Mouse (Mus musculus) kidney, postnatal 25 days (tissue): ENCODE measurements around the gene Myo10.
A peak's percentile ranks its signal among the peaks of the same experiment; 100 is the strongest.

Experiments
- DNase-seq, 2 experiments: peaks; one replicate each; pipeline ENCODE4 v3.0.0; 2021; ENCODE audit warnings: mixed read lengths in 2 of 2

Gene Myo10

DNA sequence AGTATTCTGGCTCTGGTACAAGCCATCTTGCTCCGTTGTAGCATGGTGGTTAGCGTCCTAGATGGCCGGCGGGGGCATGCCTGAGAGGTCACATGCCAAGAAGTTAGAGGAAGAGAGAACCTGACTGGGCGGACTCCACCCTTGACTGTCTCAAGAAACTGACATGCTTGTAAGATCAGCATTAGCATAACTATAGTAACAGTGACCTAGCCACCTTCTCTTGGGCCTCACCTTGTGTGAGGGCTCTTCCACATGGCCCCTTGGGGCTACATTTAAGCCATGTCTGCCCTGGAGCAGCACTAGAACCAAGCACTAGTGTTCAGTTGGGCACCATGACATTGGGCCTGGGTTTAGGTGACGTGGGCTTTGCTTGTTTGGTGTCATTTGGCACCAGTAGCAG lies 102.2 kb downstream of the Myo10 start:
- DNase-seq, result no peak

DNA sequence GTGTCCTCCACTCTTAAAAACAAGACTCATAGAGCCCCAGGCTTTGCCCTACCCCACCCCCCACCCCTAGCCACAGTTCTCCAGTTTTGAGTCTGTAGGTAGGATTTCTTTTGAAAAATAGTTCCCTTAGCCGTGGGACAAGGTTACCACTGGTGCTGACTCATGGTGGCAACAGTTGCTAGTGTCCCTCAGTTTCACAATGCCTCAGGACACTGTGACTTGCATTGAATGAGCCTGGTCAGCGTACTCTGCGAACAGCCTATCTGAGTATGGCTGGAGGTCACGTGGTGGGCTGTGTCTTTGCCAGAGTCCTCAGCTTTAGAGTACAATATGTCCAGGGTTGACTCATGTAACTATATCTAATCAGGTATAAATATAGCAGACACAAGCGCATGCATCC lies 104.5 kb downstream of the Myo10 start:
- DNase-seq, result no peak

DNA sequence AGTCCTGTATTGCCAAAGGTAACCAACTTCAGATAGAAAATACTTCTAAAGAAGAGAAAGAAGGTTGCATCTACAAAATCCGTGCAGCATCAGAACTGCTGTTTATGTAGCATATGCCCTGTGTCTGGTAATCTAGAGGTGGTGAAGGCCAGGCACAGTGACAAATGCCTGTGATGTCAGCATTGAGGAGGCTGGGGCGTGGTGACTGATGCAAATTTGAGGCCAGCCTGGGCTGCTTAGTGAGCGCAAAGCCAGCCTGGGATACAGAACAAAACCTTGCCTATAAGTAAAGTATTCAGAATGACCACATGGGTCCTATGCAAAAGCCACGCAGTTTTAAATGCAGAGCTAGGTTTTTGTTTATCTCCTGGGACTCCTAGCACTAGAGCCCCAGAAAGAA lies 106.2 kb downstream of the Myo10 start:
- no peak for DNase-seq

DNA sequence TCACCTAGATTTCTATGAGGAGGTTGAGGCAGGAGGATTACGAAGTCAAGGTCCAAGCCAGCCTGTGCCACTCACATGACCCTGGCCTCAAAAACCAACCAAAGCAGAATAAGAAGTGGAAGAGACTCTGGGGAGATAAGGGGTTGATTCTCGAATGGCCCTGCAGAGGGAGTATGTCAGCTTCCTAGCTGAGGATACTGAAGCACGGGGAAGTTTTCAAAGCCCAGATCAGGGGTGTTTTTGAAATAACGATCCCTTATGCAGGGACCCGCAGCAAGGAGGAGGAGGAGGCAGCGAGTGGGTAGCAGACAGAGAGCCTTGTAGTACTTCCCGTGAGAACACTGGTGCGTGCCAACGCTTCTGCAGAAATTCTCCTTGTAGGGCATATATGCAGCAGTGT lies 108.7 kb downstream of the Myo10 start:
- no peak for DNase-seq

DNA sequence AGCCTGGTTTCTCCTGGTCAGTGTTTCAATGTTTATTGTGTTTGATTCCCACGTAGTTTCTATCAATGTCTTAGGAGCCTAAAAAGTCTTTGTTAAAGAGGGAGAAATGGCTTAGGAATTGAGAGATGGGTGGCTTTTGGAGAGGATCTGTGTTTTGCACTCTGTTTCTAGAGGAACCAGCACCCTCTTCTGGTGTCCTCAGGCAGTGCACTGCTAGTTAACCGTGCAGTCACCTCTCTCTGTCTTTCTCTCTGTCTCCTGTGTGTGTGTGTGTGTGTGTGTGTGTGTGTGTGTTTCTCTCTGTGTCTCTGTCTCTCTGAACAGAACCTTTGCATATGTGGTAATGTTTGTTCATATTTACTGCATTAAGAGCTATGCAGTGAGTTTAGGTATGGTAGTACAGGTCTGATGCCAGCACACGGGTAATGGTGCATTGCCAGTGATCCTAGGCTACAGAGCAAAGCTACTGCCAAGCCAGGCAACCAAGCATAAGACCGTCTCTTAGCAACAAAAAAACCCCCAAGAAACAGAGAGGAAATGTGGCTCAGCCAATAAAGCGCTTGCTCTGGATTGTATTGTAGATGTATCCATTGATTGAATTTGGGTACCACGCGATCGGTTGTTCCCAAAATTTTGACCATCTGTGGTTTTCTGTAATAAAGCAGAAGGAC lies 110.6 kb downstream of the Myo10 start:
- DNase-seq, result peak in 1 of 2 experiments; percentile 57

DNA sequence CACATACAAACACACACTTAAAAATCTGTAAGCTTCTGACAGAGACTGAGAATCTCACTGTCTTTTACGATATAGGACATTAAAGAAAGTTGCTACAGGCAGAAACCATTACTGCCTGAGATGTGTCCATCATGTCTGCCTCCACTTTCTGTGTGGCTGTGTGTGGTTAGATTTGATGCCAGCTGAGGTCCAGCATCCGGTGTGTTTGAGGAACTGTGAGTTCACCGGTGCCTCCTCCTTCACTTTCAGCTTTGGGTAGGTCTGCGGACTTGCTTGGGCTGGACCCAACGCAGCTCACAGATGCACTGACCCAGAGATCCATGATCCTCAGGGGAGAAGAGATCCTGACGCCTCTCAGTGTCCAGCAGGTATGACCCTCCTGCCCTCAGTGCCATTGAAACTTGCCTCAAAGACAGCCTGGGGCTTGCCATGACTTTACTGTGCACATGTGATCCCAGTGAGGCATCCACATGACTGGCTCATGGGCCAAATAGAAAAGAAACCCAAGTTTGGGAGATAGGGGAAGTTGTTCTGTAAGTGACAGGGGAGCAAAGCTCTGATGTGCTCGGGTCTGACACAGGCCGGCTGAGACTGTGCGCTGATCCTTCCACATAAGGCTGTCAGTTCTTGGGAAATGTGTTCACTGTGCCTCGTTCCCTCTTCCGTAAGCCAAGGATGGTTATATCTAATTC lies 111.6 kb downstream of the Myo10 start:
- DNase-seq, result no peak

DNA sequence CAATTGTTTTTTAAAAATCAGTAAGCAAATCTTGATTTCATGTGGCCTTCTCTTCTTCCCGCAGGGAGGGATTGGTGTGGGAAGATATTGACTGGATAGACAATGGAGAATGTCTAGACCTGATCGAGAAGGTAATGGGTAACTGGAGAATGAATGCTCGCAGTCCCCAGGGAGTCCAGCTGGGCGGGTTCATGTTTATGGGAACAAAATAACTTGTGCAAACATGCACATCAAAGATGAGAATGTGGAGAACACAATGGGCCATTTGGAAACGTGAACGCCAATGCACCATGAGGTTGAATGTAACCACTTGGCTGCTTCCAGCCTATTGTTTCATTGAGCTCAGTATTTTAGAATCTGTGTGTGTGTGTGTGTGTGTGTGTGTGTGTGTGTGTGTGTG lies 114.2 kb downstream of the Myo10 start:
- DNase-seq, result no peak

DNA sequence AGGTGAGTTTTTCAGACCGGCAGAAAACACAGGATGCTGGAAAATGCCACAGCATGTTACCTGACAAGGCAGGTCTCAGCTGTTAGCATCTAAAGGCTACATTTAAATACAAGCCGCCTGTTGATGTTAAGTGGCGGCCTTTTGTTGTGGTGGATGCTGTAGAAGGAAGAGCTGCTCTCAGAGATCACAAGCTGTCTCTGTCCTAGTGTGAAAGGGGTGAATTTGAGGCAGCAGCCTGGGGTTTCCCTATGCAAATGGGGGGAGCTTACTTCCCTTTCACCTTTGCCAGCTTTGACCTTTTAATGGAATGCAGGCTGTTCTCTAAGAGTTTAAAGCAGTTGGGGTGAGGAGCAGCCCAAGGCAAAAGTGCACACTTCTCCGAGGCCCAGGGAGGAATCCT lies 117.9 kb downstream of the Myo10 start:
- no peak for DNase-seq

DNA sequence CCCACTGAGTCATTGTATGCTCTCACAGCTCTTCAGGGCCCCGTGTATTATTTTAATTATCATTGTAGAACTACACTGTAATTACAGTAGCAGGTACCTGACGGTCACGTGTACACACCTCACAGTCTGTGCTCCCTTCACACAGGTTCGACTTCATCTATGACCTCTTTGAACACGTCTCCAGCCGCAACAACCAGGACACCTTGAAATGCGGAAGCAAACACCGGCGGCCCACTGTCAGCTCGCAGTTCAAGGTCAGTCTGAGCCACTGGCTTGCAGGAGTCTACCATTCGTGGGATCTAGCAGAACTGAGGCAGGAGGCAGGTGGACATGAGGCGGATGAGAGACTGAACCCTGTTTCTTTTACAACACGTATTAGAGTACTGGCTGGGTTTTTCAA lies 119.9 kb downstream of the Myo10 start:
- no peak for DNase-seq

DNA sequence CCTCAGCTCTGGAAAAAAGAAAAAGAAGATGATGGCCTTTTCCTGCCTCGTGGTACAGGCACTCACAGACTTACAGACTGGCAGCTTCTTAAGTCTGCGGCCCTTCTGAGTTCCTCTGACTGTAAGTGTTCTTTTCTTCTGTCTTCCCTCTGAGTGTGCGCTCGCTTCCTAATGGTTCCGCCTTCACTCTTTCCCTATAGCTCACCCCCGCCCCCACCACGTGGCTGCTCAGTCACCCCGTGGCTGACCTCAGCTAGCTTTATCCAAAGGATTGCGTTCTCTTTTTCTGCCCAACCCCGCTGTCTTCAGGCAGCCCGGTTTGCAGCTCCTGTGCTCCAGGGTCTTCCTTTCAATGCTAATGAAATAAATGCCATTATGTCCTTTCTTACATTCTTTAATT lies 129.2 kb downstream of the Myo10 start:
- DNase-seq, result no peak

DNA sequence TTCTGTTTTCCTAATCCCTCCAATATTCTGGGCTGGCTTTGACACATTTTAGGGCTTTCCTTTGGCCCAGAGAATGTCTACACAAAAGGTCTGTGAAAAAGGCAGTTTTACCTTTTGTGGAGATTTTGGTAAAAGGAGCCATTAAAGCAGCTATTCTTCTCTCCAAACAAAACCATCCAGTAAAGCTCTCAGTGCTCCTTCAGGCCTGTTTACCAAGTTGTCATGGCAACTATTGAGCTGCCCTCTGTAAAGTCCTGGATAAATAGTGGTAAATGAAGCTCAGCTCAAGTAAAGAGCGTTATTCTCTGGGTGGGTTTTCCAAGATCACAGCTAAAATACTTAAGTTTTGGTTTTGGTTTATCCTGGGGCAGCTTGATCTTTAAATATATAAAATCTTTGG lies 130.3 kb downstream of the Myo10 start:
- DNase-seq, result no peak

DNA sequence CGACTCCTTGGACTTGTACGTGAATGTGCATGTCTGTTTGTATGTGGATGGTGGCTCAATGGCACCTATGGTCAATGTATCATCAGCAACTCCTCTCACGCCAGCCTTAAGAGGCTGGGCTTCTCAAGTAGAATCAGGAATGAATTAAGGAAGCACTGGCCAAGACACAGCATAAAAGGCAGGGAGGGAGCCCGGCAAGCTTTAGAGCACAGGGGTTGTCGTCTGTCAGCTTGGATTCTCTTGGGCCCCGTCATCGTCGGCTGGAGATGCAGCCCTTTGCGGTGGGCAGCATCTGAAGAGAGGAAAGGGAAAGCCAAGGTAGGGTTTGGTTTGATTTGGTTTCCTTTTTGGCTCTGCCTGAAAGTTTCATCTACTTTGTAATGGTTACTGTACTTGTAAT lies 130.7 kb downstream of the Myo10 start:
- no peak for DNase-seq

DNA sequence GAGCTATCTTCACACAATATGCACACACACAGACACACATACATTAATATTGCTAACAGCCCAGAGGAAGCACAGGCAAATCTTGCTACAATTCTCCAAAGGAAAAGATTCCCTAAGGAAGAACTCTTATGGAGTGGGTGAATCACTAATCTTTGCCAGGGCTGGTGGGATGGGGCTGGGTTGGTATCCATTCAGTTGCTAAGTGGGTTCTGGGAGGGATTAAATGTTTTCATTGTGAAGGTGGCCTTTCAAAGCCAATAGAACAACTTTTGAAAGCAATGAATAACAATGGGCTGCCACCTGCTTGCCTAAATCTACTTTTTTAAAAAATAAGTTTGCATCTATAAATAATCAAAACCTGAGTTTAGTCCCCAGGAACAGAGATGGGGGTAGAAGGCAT lies 131.6 kb downstream of the Myo10 start:
- no peak for DNase-seq

DNA sequence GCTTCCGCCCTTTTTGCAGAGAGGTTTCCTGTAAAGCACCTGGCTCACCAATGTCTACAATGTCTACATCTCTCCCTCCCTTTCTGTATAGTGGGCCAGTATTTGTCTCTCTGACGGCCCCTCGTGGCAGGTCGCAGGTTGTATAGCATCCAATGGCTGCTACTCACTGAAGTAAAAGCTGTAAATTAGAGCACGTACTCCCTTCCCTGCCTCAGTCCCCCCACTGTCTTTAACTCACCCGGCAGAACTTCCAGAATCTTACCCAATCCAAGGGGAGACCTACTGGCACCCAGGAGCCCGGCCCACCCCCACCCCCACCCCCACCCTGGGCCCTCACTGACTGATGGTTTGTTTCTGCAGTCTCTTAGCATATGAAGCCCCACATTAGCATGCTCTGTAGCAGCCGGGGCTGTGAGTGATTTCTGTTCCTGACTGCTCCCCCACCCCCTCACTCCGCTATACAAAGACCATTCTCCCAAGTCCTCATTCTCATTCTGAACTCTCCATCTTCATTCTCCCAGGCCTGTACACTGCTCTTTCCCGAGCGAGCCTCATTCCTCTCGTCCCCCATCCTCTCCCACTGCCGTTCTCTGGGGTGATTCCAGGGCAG lies 132.1 kb downstream of the Myo10 start:
- DNase-seq, result no peak

DNA sequence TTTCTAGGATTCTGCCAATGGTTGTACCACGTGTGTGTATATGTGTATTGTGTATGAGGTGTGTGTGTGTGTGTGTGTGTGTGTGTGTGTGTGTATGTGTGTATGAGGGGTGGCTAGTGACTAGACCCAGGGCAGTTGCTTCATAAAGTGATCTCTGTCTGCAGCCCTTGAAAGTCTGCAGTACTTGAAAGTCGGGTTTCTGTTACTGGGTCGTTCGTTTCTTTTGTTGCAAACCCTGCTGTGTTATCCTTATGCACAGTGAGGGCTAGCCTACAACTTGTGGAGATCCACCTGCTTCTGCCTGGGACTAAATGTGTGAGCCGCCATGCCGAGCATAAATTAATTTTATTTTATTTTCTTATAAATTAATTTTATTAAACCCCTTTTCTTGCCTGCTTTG lies 133.2 kb downstream of the Myo10 start:
- DNase-seq, result no peak

DNA sequence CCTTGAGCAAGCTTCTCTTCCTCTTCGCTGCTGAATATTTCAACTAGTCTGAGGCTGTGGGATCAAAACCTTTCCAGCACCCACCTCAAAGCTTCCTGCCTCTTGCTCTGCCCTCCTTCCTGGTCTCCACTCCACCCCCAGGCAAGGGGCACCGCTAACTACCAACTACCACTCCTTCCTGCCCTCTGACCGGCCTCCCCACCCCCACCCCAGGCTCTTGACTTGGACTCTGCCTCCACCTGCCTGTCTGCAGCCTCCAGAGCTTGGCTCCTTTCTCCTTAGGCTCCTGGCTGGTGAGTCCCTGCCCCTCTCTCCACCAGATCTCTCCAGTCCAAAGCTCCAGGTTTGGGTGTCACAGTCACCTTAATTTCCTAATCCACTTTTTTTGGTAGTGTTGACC lies 133.7 kb downstream of the Myo10 start:
- DNase-seq, result peak in 1 of 2 experiments; percentile 54

DNA sequence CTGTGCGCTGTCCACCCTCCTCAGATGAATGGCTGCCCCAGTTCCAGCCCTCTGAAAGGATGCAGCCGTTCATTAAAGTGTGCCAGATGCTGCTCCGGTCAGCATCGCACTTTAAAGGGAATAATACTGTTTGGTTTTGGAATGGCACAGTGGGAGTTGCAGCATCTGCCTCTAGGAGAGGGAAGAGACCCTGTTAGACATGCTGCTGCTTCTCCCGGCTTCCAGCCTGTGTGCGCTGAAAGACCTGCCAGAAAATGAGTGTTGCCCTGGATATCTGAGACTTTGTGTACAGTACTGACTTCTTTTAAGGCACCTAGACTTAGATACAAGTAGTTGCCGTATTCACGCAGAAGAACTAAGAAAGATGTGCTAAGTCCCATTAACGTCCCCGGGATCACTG lies 135.7 kb downstream of the Myo10 start:
- DNase-seq, result no peak

DNA sequence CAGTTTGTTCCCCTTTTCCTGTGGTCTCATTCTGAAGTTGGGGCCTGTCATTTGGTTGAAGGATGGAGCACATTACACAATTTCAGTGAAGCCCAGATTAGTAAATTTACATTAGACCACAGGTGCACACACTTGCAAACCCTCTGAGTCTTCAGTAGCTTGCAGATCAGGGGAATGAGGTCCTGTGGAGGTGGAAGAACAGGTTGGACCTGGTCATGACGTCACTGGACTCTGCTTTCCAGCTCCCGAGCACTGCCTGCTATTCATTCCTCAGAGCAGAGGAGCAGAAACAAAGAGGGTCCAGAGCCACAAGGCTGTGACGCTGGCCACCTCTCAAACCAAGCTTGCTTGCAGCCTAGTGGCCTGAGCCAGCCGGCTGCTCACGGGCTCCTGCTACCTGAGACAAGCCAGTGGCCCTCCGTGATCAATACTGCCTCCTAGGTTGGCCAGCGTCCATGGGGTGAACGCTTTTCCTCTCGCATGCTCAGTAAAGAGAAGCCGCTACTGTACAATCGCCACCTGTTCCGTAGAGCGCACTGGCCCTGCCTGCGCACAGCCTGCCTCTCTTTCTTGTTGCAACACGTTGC lies 136.3 kb downstream of the Myo10 start:
- DNase-seq, result peak; percentile 74 to 85

DNA sequence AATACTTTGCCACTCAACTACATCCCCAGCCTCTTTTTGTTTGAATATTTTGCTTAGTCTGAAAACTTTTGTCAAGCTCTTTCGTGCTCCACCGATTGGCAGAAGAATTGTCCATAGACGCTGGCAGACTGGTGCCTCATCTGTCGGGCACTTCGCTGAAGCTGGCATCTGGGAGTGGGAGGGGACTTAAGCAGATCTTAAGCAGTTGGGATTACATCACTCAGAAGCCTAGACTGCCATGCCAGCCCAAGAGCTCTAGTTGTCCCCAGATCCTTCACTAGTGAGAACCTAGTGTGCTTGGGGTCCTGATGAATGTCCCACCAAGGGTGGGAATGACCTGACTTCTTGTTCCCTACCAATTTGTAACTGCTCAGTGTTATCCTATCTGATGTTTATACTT lies 138.0 kb downstream of the Myo10 start:
- DNase-seq, result no peak

DNA sequence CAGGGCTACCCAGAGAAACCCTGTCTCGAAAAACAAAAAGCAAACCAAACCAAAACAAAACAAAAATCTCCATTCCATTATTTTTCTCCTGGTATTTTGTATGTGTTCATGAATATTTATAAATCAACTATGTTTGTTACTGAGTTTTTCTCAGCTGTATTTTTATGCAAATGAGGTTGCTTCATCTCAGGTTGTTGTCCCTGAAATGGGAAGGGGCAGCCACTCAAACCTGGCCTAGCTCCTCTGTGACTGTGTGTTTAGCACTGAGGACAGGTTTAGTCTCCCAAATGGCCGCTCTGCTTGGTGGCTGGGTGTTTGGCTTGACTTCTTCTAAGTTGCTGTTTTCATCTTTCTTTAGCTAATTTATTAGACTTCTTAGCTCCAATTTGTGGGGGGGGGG lies 138.7 kb downstream of the Myo10 start:
- DNase-seq, result no peak

DNA sequence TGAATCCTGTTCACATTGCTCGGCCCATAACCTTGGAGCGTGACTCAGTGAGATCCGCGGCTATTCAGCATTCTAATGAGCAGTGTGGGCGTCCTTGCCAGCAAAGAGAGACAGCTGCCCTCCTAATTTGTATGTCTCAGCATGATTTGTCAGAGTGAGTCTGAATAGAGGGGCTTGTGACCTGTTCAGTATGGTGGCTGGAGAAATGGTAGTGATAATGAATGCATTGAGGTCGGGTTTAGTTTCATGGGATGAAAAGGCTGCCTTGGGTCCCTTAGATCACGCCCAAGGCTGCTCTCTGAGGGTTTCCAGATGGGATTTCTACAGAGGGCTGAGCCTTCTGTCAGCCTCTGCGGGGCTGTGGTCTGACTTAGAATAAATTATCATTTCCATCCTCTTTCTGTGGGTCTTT lies 139.5 kb downstream of the Myo10 start:
- DNase-seq, result no peak

DNA sequence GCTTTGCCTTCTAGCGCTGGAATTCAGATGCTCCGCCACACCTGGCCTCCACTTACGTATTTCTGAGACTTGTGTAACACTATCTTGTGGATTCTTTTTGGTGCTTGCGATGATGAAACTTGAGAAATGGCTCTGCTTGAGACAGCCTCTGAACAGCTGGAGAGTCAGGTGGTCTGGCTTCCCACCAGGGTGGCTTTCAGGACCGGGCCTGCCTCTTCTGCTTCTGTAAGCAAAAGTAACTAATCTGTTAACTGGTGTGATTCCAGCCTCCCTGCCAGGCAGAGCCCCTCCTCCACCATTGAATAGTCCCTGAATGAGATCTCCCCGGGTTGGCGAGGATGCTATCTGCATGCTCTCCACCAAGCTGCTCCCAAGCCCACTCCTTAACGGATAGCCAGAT lies 140.0 kb downstream of the Myo10 start:
- DNase-seq, result no peak

DNA sequence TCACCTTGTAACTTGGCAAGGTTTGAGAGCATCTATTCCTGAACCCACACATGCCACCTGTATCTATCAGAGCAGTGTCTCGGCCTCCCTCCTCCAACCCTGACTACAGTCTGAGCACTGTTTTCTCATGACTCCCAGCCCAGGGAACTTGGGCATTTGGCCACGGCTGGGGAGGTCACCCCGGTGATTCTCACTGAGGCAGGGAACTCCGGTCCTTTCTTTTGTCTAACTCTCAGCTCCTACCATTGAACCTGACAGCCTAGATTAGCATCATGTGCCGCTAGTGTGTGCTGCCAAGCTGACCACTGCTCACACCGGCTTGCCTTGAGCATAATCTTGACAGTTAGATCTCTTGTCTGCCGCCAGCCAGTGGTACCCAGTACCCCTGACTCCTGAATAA lies 140.8 kb downstream of the Myo10 start:
- DNase-seq, result no peak
